Mouse (Mus musculus) forebrain, embryonic 15.5 days (tissue): Measurements from ENCODE around the gene Zfp874b. TPM values are rescaled to one million over a fixed set of nuclear protein-coding genes. Genes with fewer than 3 reads are reported as not detected.
"Not testable (repeated sequence)": the region's sequence is repeated elsewhere in the genome, so short reads cannot be mapped to it uniquely, and the experiment has no call there.

ENCODE experiments used
- ATAC-seq: fragments of 200-750 bp; cut with Nextera tagmentation; replicated peaks from 2 replicates; pipeline ENCODE4 v1.8.0; 2017; ENCODE audit warnings: mild to moderate bottlenecking, moderate TSS enrichment, moderate library complexity
- H3K27ac ChIP-seq: fragments of 300-500 bp; sonication (generic); replicated peaks from 2 replicates; pipeline ENCODE4 v1.5.1; 2015; ENCODE audit warnings: mild to moderate bottlenecking, inconsistent platforms
- H3K27me3 ChIP-seq: fragments of 300-500 bp; sonication (generic); 2 replicates; pipeline ENCODE4 v1.6.1; 2015; ENCODE audit warnings: inconsistent platforms
- H3K36me3 ChIP-seq: fragments of 300-500 bp; sonication (generic); 2 replicates; pipeline ENCODE4 v1.6.1; 2015; ENCODE audit warnings: mild to moderate bottlenecking, inconsistent platforms
- H3K4me1 ChIP-seq: fragments of 300-500 bp; sonication (generic); 2 replicates; pipeline ENCODE4 v1.6.1; 2015; ENCODE audit warnings: inconsistent platforms
- H3K4me2 ChIP-seq: fragments of 300-500 bp; sonication (generic); replicated peaks from 2 replicates; pipeline ENCODE4 v1.6.1; 2015; ENCODE audit warnings: mild to moderate bottlenecking, inconsistent platforms
- H3K4me3 ChIP-seq: fragments of 300-500 bp; sonication (generic); 2 replicates; pipeline ENCODE4 v1.5.1; 2015; ENCODE audit warnings: mild to moderate bottlenecking, inconsistent platforms
- H3K9ac ChIP-seq: fragments of 300-500 bp; sonication (generic); replicated peaks from 2 replicates; pipeline ENCODE4 v1.6.1; 2015; ENCODE audit warnings: mild to moderate bottlenecking, inconsistent platforms
- H3K9me3 ChIP-seq: fragments of 300-500 bp; sonication (generic); 2 replicates; pipeline ENCODE4 v1.6.1; 2016; ENCODE audit warnings: inconsistent platforms
- WGBS: fragments of 180-500 bp; shearing (Covaris S2); methylation state at CpG from one replicate; pipeline ENCODE4 v1.1.7; 2015; ENCODE audit warnings: mixed read lengths; 5-methylcytosine and 5-hydroxymethylcytosine counted together
- polyA plus RNA-seq: library from polyadenylated mRNA; unstranded; fragments of >200 nt; fragmentation: Nextera tagmentation; extraction: Ambion mirVana; gene quantifications from 2 replicates; pipeline ENCODE4 v1.2.1, GENCODE M21; 2015

Gene Zfp874b
- 3.3 and 3.9 TPM in 2 replicates for polyA plus RNA-seq

- H3K27ac ChIP-seq: peak within 1 kb of the TSS; percentile 16; the same call in 1 of the 2 replicates
These were observed at the start of gene Zfp874b for GRCm38 (mm10) chr13:67483625-67484423. Zfp874b (minus strand) TSS chr13:67484258.

GRCm38 (mm10) chr13:67527049-67527730, 43.1 kb upstream of the Zfp874b start:
- Histone ChIP-seq H3K4me1 (peaks cover 24% of the 10 kb centered on the region), H3K9me3 (no peaks in the 10 kb centered on the region), H3K27ac (no peak overlapping the region), H3K4me2 (no peak overlapping the region), H3K36me3 (no peaks in the 10 kb centered on the region), H3K27me3 (no peaks in the 10 kb centered on the region), H3K4me3 (no peak overlapping the region), H3K9ac (no peak overlapping the region)
- no peak for ATAC-seq
- 76% methylated on average over 3 of the region's 3 CpGs for whole genome bisulfite sequencing

More at GRCm38 (mm10) chr13:67483625-67484423, at the start of gene Zfp874b:
- peak; percentile 96 for ATAC-seq
- H3K4me1 ChIP-seq: peaks cover 13% of the 10 kb centered on the region
- peak within 1 kb of the TSS; percentile 64 for H3K4me3 ChIP-seq
- peaks cover 14% of the 10 kb centered on the region; the same call in 1 of the 2 replicates for H3K36me3 ChIP-seq
- peak within 1 kb of the TSS; percentile 56 for H3K9ac ChIP-seq
- peak within 1 kb of the TSS; percentile 76 for H3K4me2 ChIP-seq
- no peaks in the 10 kb centered on the region for H3K27me3 ChIP-seq
- H3K9me3 ChIP-seq: no peaks in the 10 kb centered on the region
- 6% methylated on average over 20 of the region's 20 CpGs for whole genome bisulfite sequencing

- Histone ChIP-seq H3K27me3 (no peaks in the 10 kb centered on the region), H3K9ac (peak within 1 kb of the TSS; percentile 88), H3K27ac (peak within 1 kb of the TSS; percentile 80), H3K4me2 (peak within 1 kb of the TSS; percentile 84), H3K9me3 (no peaks in the 10 kb centered on the region), H3K36me3 (peaks cover under 1% of the 10 kb centered on the region), H3K4me3 (peak within 1 kb of the TSS; percentile 86), H3K4me1 (peaks cover 24% of the 10 kb centered on the region)
- ATAC-seq: peak; percentile 99
- under 1% methylated on average over 27 of the region's 27 CpGs for WGBS
These were observed 41.8 kb upstream of the Zfp874b start, which contains the start of the genes Gm26965 and Zfp87 for GRCm38 (mm10) chr13:67525753-67526410. Gm26965 (minus strand) TSS chr13:67526151. Zfp87 (minus strand) TSS chr13:67526177.

GRCm38 (mm10) chr13:67500908-67501307, 16.9 kb upstream of the Zfp874b start:
- peak; percentile 14 for ATAC-seq
- Histone ChIP-seq H3K27me3 (no peaks in the 10 kb centered on the region), H3K36me3 (peaks cover 4% of the 10 kb centered on the region; the same call in 1 of the 2 replicates), H3K4me2 (no peak overlapping the region), H3K4me1 (peaks cover 9% of the 10 kb centered on the region), H3K27ac (no peak overlapping the region), H3K9ac (no peak overlapping the region), H3K4me3 (no peak overlapping the region), H3K9me3 (no peaks in the 10 kb centered on the region)
- 83% methylated on average over 1 of the region's 1 CpGs for WGBS

- H3K27ac ChIP-seq: no peak within 1 kb of the TSS
- WGBS: under 1% methylated on average over 22 of the region's 22 CpGs
These were observed 16.1 kb upstream of the Zfp874b start, which contains the start of gene Zfp58 for GRCm38 (mm10) chr13:67500084-67500719. Zfp58 (minus strand) TSS chr13:67500555.

GRCm38 (mm10) chr13:67495631-67496030, 11.6 kb upstream of the Zfp874b start:
- H3K4me1 ChIP-seq: peaks cover 9% of the 10 kb centered on the region
- H3K9ac ChIP-seq: no peak overlapping the region
- 92% methylated on average over 1 of the region's 1 CpGs for WGBS
- no peak overlapping the region for H3K4me3 ChIP-seq
- peaks cover 51% of the 10 kb centered on the region for H3K36me3 ChIP-seq
- peaks cover 13% of the 10 kb centered on the region; the same call in 1 of the 2 replicates for H3K9me3 ChIP-seq
- H3K4me2 ChIP-seq: no peak overlapping the region
- no peak overlapping the region for H3K27ac ChIP-seq
- no peak for ATAC-seq
- no peaks in the 10 kb centered on the region for H3K27me3 ChIP-seq

More at GRCm38 (mm10) chr13:67500084-67500719, 16.1 kb upstream of the Zfp874b start, which contains the start of gene Zfp58:
- H3K36me3 ChIP-seq: peaks cover 8% of the 10 kb centered on the region
- peak within 1 kb of the TSS; percentile 61 for H3K4me3 ChIP-seq
- no peaks in the 10 kb centered on the region for H3K9me3 ChIP-seq
- peak within 1 kb of the TSS; percentile 73 for H3K4me2 ChIP-seq
- H3K4me1 ChIP-seq: peaks cover 9% of the 10 kb centered on the region
- H3K9ac ChIP-seq: peak within 1 kb of the TSS; percentile 59
- peak; percentile 99 for ATAC-seq
- H3K27me3 ChIP-seq: no peaks in the 10 kb centered on the region

GRCm38 (mm10) chr13:67484424-67484811, 360 bp upstream of the Zfp874b start:
- Histone ChIP-seq H3K4me3 (peak overlapping the region; percentile 64), H3K27me3 (no peaks in the 10 kb centered on the region), H3K4me1 (peaks cover 13% of the 10 kb centered on the region), H3K36me3 (peaks cover 19% of the 10 kb centered on the region; the same call in 1 of the 2 replicates), H3K27ac (peak overlapping the region; percentile 16; the same call in 1 of the 2 replicates), H3K9me3 (no peaks in the 10 kb centered on the region), H3K9ac (peak overlapping the region; percentile 56), H3K4me2 (peak overlapping the region; percentile 76)
- peak; percentile 76 for ATAC-seq
- WGBS: 37% methylated on average over 8 of the region's 8 CpGs

- Histone ChIP-seq H3K4me2 (no peak overlapping the region), H3K9ac (no peak overlapping the region), H3K27ac (no peak overlapping the region), H3K27me3 (no peaks in the 10 kb centered on the region), H3K9me3 (no peaks in the 10 kb centered on the region), H3K4me1 (peaks cover 13% of the 10 kb centered on the region), H3K36me3 (no peaks in the 10 kb centered on the region), H3K4me3 (no peak overlapping the region)
- 67% methylated on average over 4 of the region's 4 CpGs for WGBS
- no peak for ATAC-seq
These were observed 2.5 kb downstream of the Zfp874b start for GRCm38 (mm10) chr13:67481528-67481927.

GRCm38 (mm10) chr13:67469274-67469673, 14.8 kb downstream of the Zfp874b start:
- Histone ChIP-seq H3K4me1 (no peaks in the 10 kb centered on the region), H3K9me3 (no peaks in the 10 kb centered on the region), H3K4me3 (no peak overlapping the region), H3K9ac (no peak overlapping the region), H3K4me2 (no peak overlapping the region), H3K27ac (no peak overlapping the region), H3K27me3 (no peaks in the 10 kb centered on the region), H3K36me3 (peaks cover 16% of the 10 kb centered on the region)
- WGBS: 91% methylated on average over 3 of the region's 3 CpGs
- ATAC-seq: no peak

- not testable (repeated sequence) for H3K27me3 ChIP-seq, H3K9me3 ChIP-seq, H3K9ac ChIP-seq, H3K27ac ChIP-seq, H3K4me3 ChIP-seq, H3K4me2 ChIP-seq, ATAC-seq, H3K36me3 ChIP-seq, H3K4me1 ChIP-seq
- 90% methylated on average over 3 of the region's 5 CpGs for WGBS
These were observed 20.4 kb downstream of the Zfp874b start for GRCm38 (mm10) chr13:67463506-67464185.

GRCm38 (mm10) chr13:67452021-67452309, 32.1 kb downstream of the Zfp874b start:
- Histone ChIP-seq H3K36me3 (0 out of 2 replicates have a peak, but pooled peaks cover 2% of the 10 kb centered on the region), H3K4me3 (peak overlapping the region; percentile 59), H3K9ac (peak overlapping the region; percentile 34; the same call in 1 of the 2 replicates), H3K4me2 (peak overlapping the region; percentile 68), H3K27me3 (no peaks in the 10 kb centered on the region), H3K27ac (no peak overlapping the region), H3K9me3 (no peaks in the 10 kb centered on the region), H3K4me1 (peaks cover 8% of the 10 kb centered on the region)
- ATAC-seq: peak; percentile 47; the same call in 1 of the 2 replicates
- 4% methylated on average over 3 of the region's 3 CpGs for WGBS
